Mouse (Mus musculus) kidney, embryonic 14.5 days (tissue): ENCODE results near the gene Tomm20. TPM values are rescaled to one million over a fixed set of nuclear protein-coding genes. Genes with fewer than 3 reads are reported as not detected.
"Not testable (repeated sequence)": the region's sequence is repeated elsewhere in the genome, so short reads cannot be mapped to it uniquely, and the experiment has no call there.

Source experiments
- ATAC-seq: fragments of 200-750 bp; cut with Nextera tagmentation; 2 replicates; pipeline ENCODE4 v1.8.0; 2017; ENCODE audit warnings: moderate number of reproducible peaks, mild to moderate bottlenecking, moderate TSS enrichment, moderate library complexity; ENCODE audit not compliant: low FRiP score, low TSS enrichment
- H3K27ac ChIP-seq: fragments of 300-500 bp; sonication (generic); 2 replicates; pipeline ENCODE4 v1.5.1; 2014; ENCODE audit warnings: low read depth, mild to moderate bottlenecking, low read length, moderate library complexity, mixed read lengths
- H3K27me3 ChIP-seq: fragments of 300-500 bp; sonication (generic); 2 replicates; pipeline ENCODE4 v1.6.1; 2014; ENCODE audit warnings: mild to moderate bottlenecking, low read length; ENCODE audit not compliant: control insufficient read depth, insufficient read depth
- H3K36me3 ChIP-seq: fragments of 300-500 bp; sonication (generic); 2 replicates; pipeline ENCODE4 v1.6.1; 2014; ENCODE audit warnings: low read length, mixed read lengths; ENCODE audit not compliant: control insufficient read depth, insufficient read depth
- H3K4me1 ChIP-seq: fragments of 300-500 bp; sonication (generic); 2 replicates; pipeline ENCODE4 v1.6.1; 2014; ENCODE audit warnings: low read length, mixed read lengths; ENCODE audit not compliant: control insufficient read depth, insufficient read depth
- H3K4me2 ChIP-seq: fragments of 300-500 bp; sonication (generic); replicated peaks from 2 replicates; pipeline ENCODE4 v1.6.1; 2014; ENCODE audit warnings: low read depth, mild to moderate bottlenecking, low read length
- H3K4me3 ChIP-seq: fragments of 300-500 bp; sonication (generic); 2 replicates; pipeline ENCODE4 v1.5.1; 2014; ENCODE audit warnings: mild to moderate bottlenecking, low read length
- H3K9ac ChIP-seq: fragments of 300-500 bp; sonication (generic); 2 replicates; pipeline ENCODE4 v1.6.1; 2014; ENCODE audit warnings: low read depth, mild to moderate bottlenecking, low read length, moderate library complexity
- H3K9me3 ChIP-seq: fragments of 300-500 bp; sonication (generic); 2 replicates; pipeline ENCODE4 v1.6.1; 2016; ENCODE audit warnings: low read length; ENCODE audit not compliant: control insufficient read depth
- WGBS: fragments of 180-500 bp; shearing (Covaris S2); extraction: QIAGEN DNeasy Blood & Tissue Kit; methylation state at CpG from one replicate; pipeline ENCODE4 v1.1.7; 2014; 5-methylcytosine and 5-hydroxymethylcytosine counted together
- polyA plus RNA-seq: library from polyadenylated mRNA; unstranded; fragments of >200 nt; fragmentation: Nextera tagmentation; extraction: Ambion mirVana; gene quantifications from 2 replicates; pipeline ENCODE4 v1.2.1, GENCODE M21; 2014

Gene Tomm20
- polyA plus RNA-seq, 1 experiment from 2014 or later: 262 TPM

GRCm38 (mm10) chr8:126886741-126887638, 58.7 kb downstream of the Tomm20 start:
- H3K9me3 ChIP-seq: no peaks in the 10 kb centered on the region
- H3K4me1 ChIP-seq: peaks cover 11% of the 10 kb centered on the region; the same call in 1 of the 2 replicates
- ATAC-seq: 0 out of 2 replicates have a peak, but pooled peaks have one; percentile 28
- no peak overlapping the region for H3K4me2 ChIP-seq
- WGBS: 54% methylated on average over 8 of the region's 8 CpGs
- H3K27me3 ChIP-seq: no peaks in the 10 kb centered on the region
- H3K36me3 ChIP-seq: no peaks in the 10 kb centered on the region
- no peak overlapping the region for H3K4me3 ChIP-seq
- H3K27ac ChIP-seq: peak overlapping the region; percentile 84
- H3K9ac ChIP-seq: no peak overlapping the region

GRCm38 (mm10) chr8:126885554-126886485, 59.8 kb downstream of the Tomm20 start:
- ATAC-seq: peak; percentile 29; the same call in 1 of the 2 replicates
- Histone ChIP-seq H3K27ac (peak overlapping the region; percentile 84), H3K4me1 (peaks cover 11% of the 10 kb centered on the region; the same call in 1 of the 2 replicates), H3K4me2 (no peak overlapping the region), H3K27me3 (no peaks in the 10 kb centered on the region), H3K9ac (no peak overlapping the region), H3K9me3 (no peaks in the 10 kb centered on the region), H3K4me3 (no peak overlapping the region), H3K36me3 (no peaks in the 10 kb centered on the region)
- 68% methylated on average over 13 of the region's 13 CpGs for WGBS

DNA sequence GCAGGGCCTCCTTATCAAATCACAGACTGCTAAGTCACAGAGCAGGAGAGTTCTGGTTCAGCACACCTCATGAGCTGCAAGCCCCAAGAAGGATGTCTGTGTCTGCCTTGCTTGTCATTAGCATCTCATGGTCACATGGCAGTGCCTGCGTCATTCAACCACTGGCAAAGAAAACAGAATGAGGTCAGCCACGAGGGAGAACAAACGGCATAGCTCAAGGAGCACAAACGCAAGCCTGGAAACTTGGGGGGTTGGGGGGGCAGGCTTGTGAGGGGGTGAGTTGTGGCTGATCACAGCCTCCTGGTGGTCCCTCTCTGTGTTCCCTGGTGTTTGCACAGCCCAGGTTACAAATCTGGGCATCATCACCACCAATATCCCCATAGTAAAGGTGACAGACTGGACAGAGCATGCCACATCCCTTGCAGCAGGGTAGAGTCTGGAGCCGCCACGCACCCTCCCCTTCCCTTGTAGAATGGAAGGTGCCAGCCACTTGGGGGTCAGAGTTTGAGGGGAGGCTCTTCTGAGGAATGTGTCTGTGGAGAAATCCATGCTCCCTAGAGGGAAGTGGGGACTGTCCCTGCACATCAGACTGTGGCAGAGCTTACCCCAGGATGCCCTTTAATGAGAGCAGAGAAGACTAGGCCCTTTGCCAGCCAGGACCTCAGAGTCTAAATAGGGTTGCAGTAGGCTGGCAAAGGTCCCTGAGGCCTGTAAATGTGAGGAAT, 61.3 kb downstream of the Tomm20 start:
- no peaks in the 10 kb centered on the region for H3K9me3 ChIP-seq
- no peaks in the 10 kb centered on the region for H3K27me3 ChIP-seq
- no peak overlapping the region for H3K4me3 ChIP-seq
- H3K9ac ChIP-seq: no peak overlapping the region
- WGBS: 31% methylated on average over 6 of the region's 6 CpGs
- peak overlapping the region; percentile 17; the same call in 1 of the 2 replicates for H3K27ac ChIP-seq
- H3K36me3 ChIP-seq: no peaks in the 10 kb centered on the region
- H3K4me1 ChIP-seq: peaks cover 11% of the 10 kb centered on the region; the same call in 1 of the 2 replicates
- ATAC-seq: peak; percentile 51; the same call in 1 of the 2 replicates
- H3K4me2 ChIP-seq: no peak overlapping the region

GRCm38 (mm10) chr8:126883752-126884151, 61.9 kb downstream of the Tomm20 start:
- Histone ChIP-seq H3K4me2 (no peak overlapping the region), H3K9me3 (no peaks in the 10 kb centered on the region), H3K9ac (no peak overlapping the region), H3K27ac (peak overlapping the region; percentile 17; the same call in 1 of the 2 replicates), H3K36me3 (no peaks in the 10 kb centered on the region), H3K4me3 (no peak overlapping the region), H3K4me1 (peaks cover 11% of the 10 kb centered on the region; the same call in 1 of the 2 replicates), H3K27me3 (no peaks in the 10 kb centered on the region)
- WGBS: 76% methylated on average over 5 of the region's 5 CpGs
- ATAC-seq: no peak

DNA sequence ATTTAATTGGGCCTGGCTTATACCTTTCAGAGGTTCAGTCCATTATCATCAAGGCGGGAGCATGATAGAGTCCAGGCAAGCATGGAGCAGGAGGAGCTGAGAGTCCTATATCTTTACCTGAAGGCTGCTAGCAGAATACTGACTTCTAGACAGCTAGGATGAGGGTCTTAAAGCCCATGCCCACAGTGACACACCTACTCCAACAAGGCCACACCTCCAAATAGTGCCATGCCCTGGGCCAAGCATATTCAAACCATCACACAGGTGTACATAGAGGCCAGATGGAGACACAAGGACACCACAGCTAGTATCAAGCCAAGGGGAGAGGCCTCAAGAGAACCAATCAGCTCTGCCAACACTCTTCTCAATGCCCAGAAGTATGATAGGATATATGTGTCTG, 63.1 kb downstream of the Tomm20 start:
- ATAC-seq, H3K36me3 ChIP-seq, H3K4me3 ChIP-seq, H3K4me2 ChIP-seq, H3K27me3 ChIP-seq, H3K27ac ChIP-seq, H3K9ac ChIP-seq, H3K9me3 ChIP-seq: not testable (repeated sequence)
- H3K4me1 ChIP-seq: peaks cover 11% of the 10 kb centered on the region; the same call in 1 of the 2 replicates
- WGBS: 84% methylated on average over 1 of the region's 1 CpGs

GRCm38 (mm10) chr8:126881641-126882140, 64.0 kb downstream of the Tomm20 start:
- Histone ChIP-seq H3K36me3 (no peaks in the 10 kb centered on the region), H3K27ac (no peak overlapping the region), H3K4me2 (no peak overlapping the region), H3K27me3 (no peaks in the 10 kb centered on the region), H3K9ac (no peak overlapping the region), H3K4me1 (peaks cover 15% of the 10 kb centered on the region), H3K9me3 (no peaks in the 10 kb centered on the region), H3K4me3 (no peak overlapping the region)
- no peak for ATAC-seq
- 68% methylated on average over 4 of the region's 4 CpGs for WGBS

Other genes with a start within 250 kb of the Tomm20 start
- gene Rbm34, start 25.2 kb upstream of the Tomm20 start, polyA plus RNA-seq: 28.7 and 33.0 TPM in 2 replicates
- gene Pard3, start 118.0 kb upstream of the Tomm20 start, polyA plus RNA-seq: 20.1 and 36.9 TPM in 2 replicates